Mouse (Mus musculus): Measurements from ENCODE around the gene Sgsm3.

GRCm38 (mm10) chr15:80930048-80930571, 47.5 kb upstream of the Sgsm3 start:
- TF ChIP-seq POLR2A (IDR thresholded peaks at IDR 0.05; ENCODE audit: insufficient read depth, low read depth, low read length): no peak
- no peak for TF ChIP-seq CTCF (IDR thresholded peaks at IDR 0.05; ENCODE audit: insufficient read depth, low read depth, low read length)
